Mouse (Mus musculus) heart, postnatal 0 days (tissue): ENCODE data around the gene Copz2.

Experiments
- CTCF ChIP-seq: IDR thresholded peaks from 2 replicates; pipeline ENCODE4 v1.5.1; 2016; ENCODE audit warnings: antibody characterized with exemption, control low read depth, low read depth
- EP300 ChIP-seq: IDR thresholded peaks from 2 replicates; pipeline ENCODE4 v1.6.1; 2016; ENCODE audit warnings: antibody characterized with exemption, low read depth

DNA sequence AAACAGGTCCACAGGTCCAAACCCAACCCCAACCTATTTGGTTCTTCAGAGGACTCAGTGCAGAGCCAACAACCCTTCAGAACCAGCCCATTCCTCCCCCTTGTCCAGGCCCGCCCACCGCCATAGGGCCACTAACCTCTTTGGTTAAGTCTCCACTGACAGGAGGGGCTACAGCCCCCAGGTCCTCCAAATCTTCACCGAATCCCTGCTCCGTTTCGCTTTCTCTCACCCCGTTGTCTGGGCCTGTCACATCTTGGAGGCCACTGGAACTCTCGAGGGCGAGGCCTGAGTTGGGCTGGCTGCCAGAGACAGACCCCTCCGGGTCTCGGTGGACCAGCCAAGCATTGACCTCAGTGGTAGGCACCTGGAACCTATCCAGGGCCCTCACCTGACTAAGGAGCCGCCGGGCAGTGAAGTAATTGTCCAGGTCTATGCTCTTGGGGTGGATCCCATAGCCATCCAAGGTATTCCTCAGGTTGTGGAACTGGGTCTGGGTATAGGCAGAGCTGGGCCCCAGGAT, 22.5 kb upstream of the Copz2 start:
- TF ChIP-seq CTCF (no peak), EP300 (peak; percentile 11; the same call in 1 of the 2 replicates)
